In the genomic region with DNA sequence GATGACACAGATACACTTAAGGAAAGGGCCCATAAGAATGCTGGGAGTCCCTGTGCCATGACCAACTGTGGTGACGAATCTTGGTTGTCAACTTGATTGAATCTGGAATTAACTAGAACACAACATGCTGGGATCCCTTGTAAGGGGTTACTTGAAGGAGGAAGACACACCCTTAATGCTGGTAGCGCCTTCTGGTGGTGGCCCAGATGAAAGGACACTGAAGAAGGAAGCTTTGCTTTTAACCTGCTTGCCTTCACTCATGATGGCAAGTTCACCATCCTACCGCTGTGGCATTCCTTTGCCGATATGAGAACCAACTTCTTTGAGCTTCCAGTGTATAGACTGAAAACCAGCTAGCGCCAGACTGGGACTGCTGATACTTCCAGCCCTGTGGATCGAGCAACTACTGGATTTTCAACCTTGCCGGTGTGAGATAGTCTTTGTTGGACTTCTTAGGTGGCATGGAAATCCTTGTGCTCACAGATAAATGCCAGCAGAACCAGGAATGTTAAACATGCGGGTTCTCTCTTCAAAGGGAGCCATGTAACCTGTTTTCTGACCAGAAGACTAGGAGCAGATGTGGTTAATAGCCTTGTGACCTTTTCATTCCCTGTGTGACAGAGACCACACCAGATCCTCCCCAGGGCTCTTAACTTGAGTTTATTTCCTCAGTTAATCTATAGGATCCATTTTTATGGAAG, we compare ENCODE assay signal across 11 mouse cellular contexts. TPM values are rescaled to one million over a fixed set of nuclear protein-coding genes. Genes with fewer than 3 reads are reported as not detected.
DNase-seq lines count a peak whose midpoint lies in the region; ATAC-seq and TF ChIP-seq lines count a peak whose summit lies in the region.
"Had no signal": no experiment of that assay in that cellular context is flagged by ENCODE, and none has a peak within 500 bp of the region (broad histone marks: within the 10 kb centered on the region; RNA-seq: fewer than 3 reads in every experiment).

No protein-coding gene starts in this region.

- peak; percentile 48 for TF ChIP-seq CTCF in layer of hippocampus, adult 2 months (conservative IDR thresholded peaks at IDR 0.05)
- TF ChIP-seq CTCF in E14TG2a.4 (conservative IDR thresholded peaks at IDR 0.05; ENCODE audit: low read length): peak; percentile 20; the same call in 1 of the 2 replicates

- peak; percentile 13 for DNase-seq in embryo, embryonic 10 days (ENCODE audit: low spot score)
- no peak for DNase-seq in embryo, embryonic 9.5 days (ENCODE audit: extremely low spot score)
- no peak for DNase-seq in layer of hippocampus, adult 2 months (ENCODE audit: low spot score in 2 of 2)
- no peak for DNase-seq in layer of hippocampus, postnatal 25 days (ENCODE audit: extremely low spot score in 1 of 2, low spot score in 1 of 2)
- DNase-seq in lung, postnatal 36 days: peak; percentile 44
- DNase-seq in cerebellum, postnatal 4 days (ENCODE audit: low spot score in 2 of 2): no peak
- DNase-seq: right cerebral cortex, postnatal 14 days had no signal

- no peaks in the 10 kb centered on the region for H3K9me3 ChIP-seq in E14TG2a.4 (ENCODE audit: low read length)
- H3K9me3 ChIP-seq: embryonic facial prominence, embryonic 15.5 days; neural tube, embryonic 12.5 days had no signal

- H3K36me3 ChIP-seq in E14TG2a.4 (ENCODE audit: insufficient read depth, low read length): no peaks in the 10 kb centered on the region
- H3K36me3 ChIP-seq: embryonic facial prominence, embryonic 15.5 days; neural tube, embryonic 12.5 days had no signal

- H3K4me3 ChIP-seq in layer of hippocampus, adult 2 months: no peak overlapping the region
- H3K4me3 ChIP-seq in E14TG2a.4 (replicated peaks; ENCODE audit: low read length): no peak overlapping the region
- H3K4me3 ChIP-seq: embryonic facial prominence, embryonic 15.5 days; neural tube, embryonic 12.5 days had no signal

- H3K27ac ChIP-seq in layer of hippocampus, adult 2 months: no peak overlapping the region
- H3K27ac ChIP-seq: embryonic facial prominence, embryonic 15.5 days; neural tube, embryonic 12.5 days had no signal

- peaks cover 21% of the 10 kb centered on the region for H3K4me1 ChIP-seq in E14TG2a.4 (replicated peaks; ENCODE audit: low read depth, low read length)

- no peaks in the 10 kb centered on the region for H3K27me3 ChIP-seq in E14TG2a.4 (ENCODE audit: insufficient read depth, low read length)
- H3K27me3 ChIP-seq: embryonic facial prominence, embryonic 15.5 days; neural tube, embryonic 12.5 days had no signal

- ATAC-seq in monocyte, adult 5-6 weeks (replicated peaks; ENCODE audit: insufficient number of reproducible peaks, low FRiP score, low TSS enrichment, poor library complexity, severe bottlenecking): no peak

RNA-seq across cellular contexts. Expression of a gene that starts 2.5 kb away (rescaled TPM):
- total RNA-seq in layer of hippocampus, adult 2 months (2021): 1 to 10 TPM in 1 of 2 experiments, not detected in 1; 1.0 TPM
- under 1 TPM in 1 of 2 experiments, not detected in 1; 0.66 TPM for total RNA-seq in layer of hippocampus, postnatal 25 days (2021)
- not detected in 3 replicates for total RNA-seq in monocyte, adult 5-6 weeks (2017)

RNA-seq across cellular contexts. Expression of a gene that starts 15.5 kb away (rescaled TPM):
- 10 to 100 TPM; 31.7 to 36.1 TPM for total RNA-seq in layer of hippocampus, adult 2 months (2021)
- 10 to 100 TPM; 30.5 to 36.1 TPM for total RNA-seq in layer of hippocampus, postnatal 25 days (2021)
- total RNA-seq in monocyte, adult 5-6 weeks (2017): 69.7 to 107 TPM (median 74.3 TPM) in 3 replicates

RNA-seq across cellular contexts. Expression of a gene that starts 34.7 kb away (rescaled TPM):
- total RNA-seq in layer of hippocampus, adult 2 months (2021): 100 to 1,000 TPM in 1 of 2 experiments, 10 to 100 TPM in 1; 95.2 to 103 TPM
- 100 to 1,000 TPM in 1 of 2 experiments, 10 to 100 TPM in 1; 87.7 to 100 TPM for total RNA-seq in layer of hippocampus, postnatal 25 days (2021)
- total RNA-seq in monocyte, adult 5-6 weeks (2017): 19.1 to 84.2 TPM (median 54.6 TPM) in 3 replicates

Comparison
In these comparisons a context has a peak if more than half of its experiments do, and no peak if none do; other contexts are left out.
1. DNase-seq: peak in embryo, embryonic 10 days (single experiment) and lung, postnatal 36 days (single experiment); none in embryo, embryonic 9.5 days (single experiment), layer of hippocampus, adult 2 months (0 of 2), layer of hippocampus, postnatal 25 days (0 of 2) and cerebellum, postnatal 4 days (0 of 2).